Mouse (Mus musculus) cerebellum, postnatal 10 days (tissue): ENCODE results near the gene 9930111J21Rik2.
A peak's percentile ranks its signal among the peaks of the same experiment; 100 is the strongest.
"Not testable (repeated sequence)": the region's sequence is repeated elsewhere in the genome, so short reads cannot be mapped to it uniquely, and the experiment has no call there.

Experiments
- DNase-seq, 2 experiments: peaks; one replicate each; pipeline ENCODE4 v3.0.0; 2021; ENCODE audit warnings: mixed read lengths in 2 of 2

The 9930111J21Rik2 gene

GRCm38 (mm10) chr11:49051093-49051891 lies at the start of gene 9930111J21Rik2:
9930111J21Rik2 (minus strand) TSS chr11:49051242.
- not testable (repeated sequence) for DNase-seq

- no peak for DNase-seq
Observed at GRCm38 (mm10) chr11:49100409-49100808, 49.4 kb upstream of the 9930111J21Rik2 start.

GRCm38 (mm10) chr11:49095367-49095766 lies 44.3 kb upstream of the 9930111J21Rik2 start:
- no peak for DNase-seq

GRCm38 (mm10) chr11:49093861-49094660 lies 43.0 kb upstream of the 9930111J21Rik2 start:
- DNase-seq, result no peak

- DNase-seq, result no peak
Observed at GRCm38 (mm10) chr11:49092786-49093185, 41.7 kb upstream of the 9930111J21Rik2 start.

- no peak for DNase-seq
Observed at GRCm38 (mm10) chr11:49092053-49092586, 41.1 kb upstream of the 9930111J21Rik2 start.

GRCm38 (mm10) chr11:49091171-49091570 lies 40.1 kb upstream of the 9930111J21Rik2 start:
- no peak for DNase-seq

GRCm38 (mm10) chr11:49090551-49090950 lies 39.5 kb upstream of the 9930111J21Rik2 start:
- no peak for DNase-seq

GRCm38 (mm10) chr11:49089735-49090507 lies 38.9 kb upstream of the 9930111J21Rik2 start:
- DNase-seq, result no peak

- no peak for DNase-seq
Observed at GRCm38 (mm10) chr11:49088990-49089652, 38.1 kb upstream of the 9930111J21Rik2 start.

- peak in 1 of 2 experiments; percentile 5 for DNase-seq
Observed at GRCm38 (mm10) chr11:49087830-49088616, 37.0 kb upstream of the 9930111J21Rik2 start.

- DNase-seq, result no peak
Observed at GRCm38 (mm10) chr11:49086858-49087361, 35.9 kb upstream of the 9930111J21Rik2 start.

GRCm38 (mm10) chr11:49084875-49085274 lies 33.8 kb upstream of the 9930111J21Rik2 start:
- peak; percentile 14 to 30 for DNase-seq

- no peak for DNase-seq
Observed at GRCm38 (mm10) chr11:49084385-49084784, 33.3 kb upstream of the 9930111J21Rik2 start.

GRCm38 (mm10) chr11:49083808-49084207 lies 32.8 kb upstream of the 9930111J21Rik2 start:
- DNase-seq, result no peak

- no peak for DNase-seq
Observed at GRCm38 (mm10) chr11:49083146-49083545, 32.1 kb upstream of the 9930111J21Rik2 start.

GRCm38 (mm10) chr11:49081886-49082285 lies 30.8 kb upstream of the 9930111J21Rik2 start:
- DNase-seq, result no peak

- no peak for DNase-seq
Observed at GRCm38 (mm10) chr11:49081356-49081755, 30.3 kb upstream of the 9930111J21Rik2 start.

- DNase-seq, result no peak
Observed at GRCm38 (mm10) chr11:49080636-49081035, 29.6 kb upstream of the 9930111J21Rik2 start.

- DNase-seq, result no peak
Observed at GRCm38 (mm10) chr11:49078719-49079118, 27.7 kb upstream of the 9930111J21Rik2 start.

GRCm38 (mm10) chr11:49077012-49077411 lies 26.0 kb upstream of the 9930111J21Rik2 start:
- DNase-seq, result no peak
